Mouse (Mus musculus): ENCODE data around the gene Ephb1. TPM values are rescaled to one million over a fixed set of nuclear protein-coding genes. Genes with fewer than 3 reads are reported as not detected.

Gene Ephb1
- polyA plus RNA-seq, 1 experiment: not detected

DNA sequence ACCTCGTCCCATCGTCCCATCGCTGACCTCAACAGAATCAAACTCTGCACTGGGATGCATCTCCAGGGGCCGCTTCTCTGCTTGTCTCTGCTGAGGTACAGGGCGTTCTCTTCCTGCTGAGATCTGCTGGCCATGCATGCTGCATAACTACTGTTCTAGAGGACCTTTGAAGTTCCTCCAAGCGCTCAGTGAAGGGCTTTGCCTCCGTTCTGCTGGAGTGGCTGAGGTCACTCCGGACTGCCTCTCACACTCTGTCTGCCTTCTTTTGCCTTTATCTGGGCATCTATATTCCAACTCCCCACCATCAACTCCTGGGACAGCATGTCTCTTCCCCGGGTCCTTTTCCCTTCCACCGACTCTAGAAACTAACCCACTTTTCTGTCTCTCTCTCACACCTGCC, 352.3 kb downstream of the Ephb1 start:
- Histone ChIP-seq H3K4me3 (ENCODE audit: insufficient read depth, low read depth, low read length) (no peak overlapping the region), H3K27ac (ENCODE audit: insufficient read depth, low read depth, low read length) (no peak overlapping the region), H3K4me1 (ENCODE audit: control insufficient read depth, insufficient read depth, low read length) (no peaks in the 10 kb centered on the region)
- WGBS: 95% methylated on average over 10 of the region's 10 CpGs
- TF ChIP-seq POLR2A (IDR thresholded peaks at IDR 0.05; ENCODE audit: insufficient read depth, low read depth, low read length) (no peak), CTCF (IDR thresholded peaks at IDR 0.05; ENCODE audit: insufficient read depth, low read depth, low read length) (no peak)

DNA sequence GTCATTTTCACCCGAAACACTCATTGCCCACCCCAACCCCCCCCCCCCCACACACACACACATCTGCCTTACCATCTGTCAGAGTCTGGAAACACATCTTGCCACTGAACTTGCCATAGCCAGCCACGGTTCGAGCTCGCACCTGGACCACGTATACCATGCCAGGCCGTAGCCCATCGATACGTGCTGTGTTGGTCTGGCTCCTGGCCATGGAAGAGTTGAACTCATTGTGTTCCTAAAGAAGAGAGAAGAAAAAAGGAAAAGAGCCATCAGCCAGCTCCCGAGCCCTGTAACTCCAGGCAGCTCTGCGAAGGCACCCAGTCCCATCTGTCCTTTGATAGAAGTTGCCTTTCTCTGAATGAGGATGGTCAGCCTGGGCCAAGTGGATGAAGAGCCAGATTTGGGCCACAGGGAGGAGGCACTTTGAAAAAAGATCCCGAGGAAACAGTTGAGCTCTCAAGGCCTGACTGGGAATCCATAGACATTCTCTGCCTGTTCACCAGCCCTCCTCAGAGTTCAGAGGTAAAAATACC, 352.8 kb downstream of the Ephb1 start:
- Histone ChIP-seq H3K27ac (ENCODE audit: insufficient read depth, low read depth, low read length) (no peak overlapping the region), H3K4me1 (ENCODE audit: control insufficient read depth, insufficient read depth, low read length) (no peaks in the 10 kb centered on the region), H3K4me3 (ENCODE audit: insufficient read depth, low read depth, low read length) (no peak overlapping the region)
- TF ChIP-seq CTCF (IDR thresholded peaks at IDR 0.05; ENCODE audit: insufficient read depth, low read depth, low read length) (no peak), POLR2A (IDR thresholded peaks at IDR 0.05; ENCODE audit: insufficient read depth, low read depth, low read length) (no peak)
- WGBS: 91% methylated on average over 11 of the region's 11 CpGs

DNA sequence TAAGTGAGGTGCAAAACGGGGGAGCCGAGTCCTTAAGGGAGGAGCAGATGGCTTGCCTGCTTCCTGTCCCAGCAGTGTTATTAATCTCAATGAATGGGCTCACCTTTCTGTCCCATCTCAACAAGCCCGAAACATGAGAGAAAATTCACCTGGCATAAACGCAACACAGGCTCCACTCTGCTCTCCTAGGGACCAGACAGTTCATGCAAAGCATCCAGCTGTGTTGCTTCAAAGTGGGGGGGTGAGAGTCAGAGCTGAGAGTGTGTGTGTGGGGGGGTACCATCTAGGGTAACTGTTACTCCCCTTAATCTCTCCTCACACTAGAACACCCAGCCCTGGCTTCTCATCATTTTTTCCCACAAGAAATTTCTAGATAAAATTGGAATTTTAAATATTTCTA, 354.8 kb downstream of the Ephb1 start:
- no peak overlapping the region for H3K27ac ChIP-seq (ENCODE audit: insufficient read depth, low read depth, low read length)
- no peaks in the 10 kb centered on the region for H3K4me1 ChIP-seq (ENCODE audit: control insufficient read depth, insufficient read depth, low read length)
- H3K4me3 ChIP-seq (ENCODE audit: insufficient read depth, low read depth, low read length): no peak overlapping the region
- TF ChIP-seq POLR2A (IDR thresholded peaks at IDR 0.05; ENCODE audit: insufficient read depth, low read depth, low read length): no peak
- WGBS: 98% methylated on average over 4 of the region's 4 CpGs

DNA sequence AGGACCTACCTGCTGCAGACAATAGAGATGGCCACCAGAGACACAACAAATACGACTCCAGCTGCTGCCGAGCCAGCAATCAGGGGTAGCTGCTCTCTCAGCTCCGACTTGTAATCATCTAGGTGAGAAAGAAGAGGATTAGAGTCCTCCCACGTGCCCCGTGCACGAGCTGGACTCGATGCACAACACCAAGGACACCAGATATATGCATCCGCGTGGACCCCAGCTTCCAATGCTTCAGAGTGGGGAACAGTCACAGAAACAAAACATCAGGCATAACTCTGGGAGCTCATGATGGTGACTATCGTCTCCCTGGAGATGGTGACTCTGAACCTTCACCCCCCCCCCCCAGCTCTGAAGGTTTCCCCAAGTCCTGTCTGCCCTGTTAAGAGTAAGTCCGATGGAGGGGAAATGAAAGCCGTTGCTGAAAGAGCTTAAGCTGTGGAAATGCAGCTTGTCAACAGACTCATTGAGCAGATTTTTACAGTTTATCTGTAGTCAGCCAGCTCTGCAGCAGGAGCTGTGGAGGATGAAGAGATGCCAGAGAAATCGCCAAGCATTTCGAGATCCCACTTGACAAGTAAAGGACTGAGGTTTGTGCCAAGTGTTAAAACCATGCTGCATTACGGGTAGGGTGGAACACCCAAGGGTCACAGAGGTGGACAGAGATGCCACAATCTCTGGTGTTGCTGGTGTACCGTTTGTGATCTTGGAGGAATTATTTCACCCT, 357.6 kb downstream of the Ephb1 start:
- no peak overlapping the region for H3K27ac ChIP-seq (ENCODE audit: insufficient read depth, low read depth, low read length)
- 78% methylated on average over 16 of the region's 16 CpGs for WGBS

DNA sequence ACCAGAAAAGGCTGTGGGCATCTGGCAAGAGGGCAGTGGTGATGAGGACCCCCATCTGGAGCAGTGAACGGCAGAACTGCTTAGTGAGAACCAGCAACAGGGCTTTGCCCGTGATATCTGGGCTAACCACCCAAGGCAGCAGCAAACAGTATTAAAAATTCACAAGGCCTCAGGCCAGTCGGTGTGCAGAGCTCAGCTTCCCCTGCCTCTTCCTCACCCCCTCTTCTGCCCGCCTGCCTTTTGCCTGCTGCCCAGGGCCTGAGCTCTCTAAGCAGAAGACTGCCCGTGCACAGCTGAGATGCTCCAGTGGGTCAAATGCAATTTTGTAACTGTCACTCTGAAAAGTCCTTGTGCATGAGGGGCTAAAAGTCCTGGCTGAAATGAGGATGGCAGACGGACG, 358.3 kb downstream of the Ephb1 start:
- TF ChIP-seq POLR2A (IDR thresholded peaks at IDR 0.05; ENCODE audit: insufficient read depth, low read depth, low read length) (no peak), CTCF (IDR thresholded peaks at IDR 0.05; ENCODE audit: insufficient read depth, low read depth, low read length) (no peak)
- H3K4me1 ChIP-seq (ENCODE audit: control insufficient read depth, insufficient read depth, low read length): no peaks in the 10 kb centered on the region
- 91% methylated on average over 7 of the region's 7 CpGs for WGBS
- no peak overlapping the region for H3K27ac ChIP-seq (ENCODE audit: insufficient read depth, low read depth, low read length)
- no peak overlapping the region for H3K4me3 ChIP-seq (ENCODE audit: insufficient read depth, low read depth, low read length)

More for the DNA sequence above, 357.6 kb downstream of the Ephb1 start:
- TF ChIP-seq CTCF (IDR thresholded peaks at IDR 0.05; ENCODE audit: insufficient read depth, low read depth, low read length) (no peak), POLR2A (IDR thresholded peaks at IDR 0.05; ENCODE audit: insufficient read depth, low read depth, low read length) (no peak)
- Histone ChIP-seq H3K4me3 (ENCODE audit: insufficient read depth, low read depth, low read length) (no peak overlapping the region), H3K4me1 (ENCODE audit: control insufficient read depth, insufficient read depth, low read length) (no peaks in the 10 kb centered on the region)

DNA sequence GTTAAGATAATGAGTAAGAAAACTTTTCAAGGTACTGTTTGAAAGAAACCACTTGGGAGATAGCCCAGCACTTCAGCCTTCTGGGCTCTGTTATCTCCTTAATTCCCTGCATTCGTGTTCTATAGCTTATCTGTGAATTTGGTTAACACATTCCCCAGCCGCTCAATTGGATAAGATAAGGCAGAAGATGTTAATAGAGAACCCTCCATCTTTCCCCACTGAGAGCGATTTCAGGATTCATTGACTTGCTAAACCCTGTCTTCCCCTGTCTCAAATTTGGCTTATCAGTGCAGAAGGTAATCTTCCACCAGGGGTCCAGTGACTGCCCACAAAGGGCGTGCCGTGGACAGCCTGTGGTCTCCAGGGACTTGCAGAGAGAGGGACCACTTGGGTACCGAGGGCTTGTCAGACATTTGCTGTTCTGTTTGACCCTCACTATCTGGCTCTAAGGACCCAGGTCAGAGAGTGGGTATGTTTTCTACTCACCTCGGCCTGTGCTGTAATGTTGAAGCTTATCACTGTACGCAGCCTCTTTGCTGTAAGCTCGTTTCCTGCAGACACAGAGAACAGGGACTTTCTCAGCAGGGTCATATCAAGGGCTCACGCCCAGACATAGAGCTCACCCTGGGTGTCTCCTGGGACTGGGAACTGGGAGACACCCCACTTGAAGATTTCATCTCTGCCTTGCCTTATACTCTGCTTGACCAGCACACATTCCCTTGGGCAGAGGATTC, 358.9 kb downstream of the Ephb1 start:
- TF ChIP-seq CTCF (IDR thresholded peaks at IDR 0.05; ENCODE audit: insufficient read depth, low read depth, low read length): no peak
- TF ChIP-seq POLR2A (IDR thresholded peaks at IDR 0.05; ENCODE audit: insufficient read depth, low read depth, low read length): no peak
- H3K4me1 ChIP-seq (ENCODE audit: control insufficient read depth, insufficient read depth, low read length): 0 out of 2 replicates have a peak, but pooled peaks cover under 1% of the 10 kb centered on the region
- no peak overlapping the region for H3K4me3 ChIP-seq (ENCODE audit: insufficient read depth, low read depth, low read length)
- WGBS: 92% methylated on average over 10 of the region's 10 CpGs
- H3K27ac ChIP-seq (ENCODE audit: insufficient read depth, low read depth, low read length): no peak overlapping the region

DNA sequence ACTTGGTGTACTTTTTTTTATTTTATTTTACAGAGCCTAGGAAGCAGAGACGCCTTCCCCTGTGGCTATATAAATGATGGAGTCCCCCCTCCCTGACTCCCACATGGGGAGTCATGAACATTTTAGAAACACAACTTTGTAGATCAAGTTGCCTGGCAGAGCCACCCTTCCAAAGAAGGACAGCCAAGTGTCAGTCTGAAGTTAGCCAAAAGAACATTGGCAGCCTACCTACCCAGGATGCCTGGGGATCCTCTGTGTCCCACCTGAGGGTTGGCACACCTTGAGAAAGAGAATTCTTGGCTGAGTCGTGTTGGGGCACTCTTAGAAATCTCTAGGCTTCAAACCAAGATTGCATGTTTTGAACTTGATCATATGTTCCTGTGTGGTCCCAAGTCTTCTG, 360.4 kb downstream of the Ephb1 start:
- no peak overlapping the region for H3K4me3 ChIP-seq (ENCODE audit: insufficient read depth, low read depth, low read length)
- WGBS: 92% methylated on average over 2 of the region's 2 CpGs
- no peak for TF ChIP-seq CTCF (IDR thresholded peaks at IDR 0.05; ENCODE audit: insufficient read depth, low read depth, low read length)
- no peak for TF ChIP-seq POLR2A (IDR thresholded peaks at IDR 0.05; ENCODE audit: insufficient read depth, low read depth, low read length)
- no peak overlapping the region for H3K27ac ChIP-seq (ENCODE audit: insufficient read depth, low read depth, low read length)
- H3K4me1 ChIP-seq (ENCODE audit: control insufficient read depth, insufficient read depth, low read length): 0 out of 2 replicates have a peak, but pooled peaks cover 2% of the 10 kb centered on the region

DNA sequence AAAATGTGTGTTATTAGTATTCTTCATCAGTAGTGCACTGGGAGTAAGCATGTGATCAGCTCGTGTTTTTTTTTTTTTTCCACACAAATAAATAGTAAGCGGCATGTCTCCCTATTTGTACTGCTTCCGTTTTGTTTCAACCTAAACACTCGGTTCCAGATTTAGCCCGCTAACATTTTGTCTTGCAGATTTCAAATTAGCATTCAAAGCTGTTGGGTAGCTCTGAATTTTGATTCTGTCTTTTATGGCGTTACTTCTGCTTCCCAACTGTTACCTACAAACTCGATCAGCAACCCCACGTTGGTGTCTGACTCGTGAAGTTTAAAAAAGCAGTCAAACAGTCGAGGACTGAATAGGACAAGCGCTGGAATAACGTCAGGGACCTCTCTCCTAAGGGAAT, 363.7 kb downstream of the Ephb1 start:
- WGBS: 54% methylated on average over 12 of the region's 12 CpGs
- no peak overlapping the region for H3K4me3 ChIP-seq (ENCODE audit: insufficient read depth, low read depth, low read length)
- 0 out of 2 replicates have a peak, but pooled peaks cover 2% of the 10 kb centered on the region for H3K4me1 ChIP-seq (ENCODE audit: control insufficient read depth, insufficient read depth, low read length)
- TF ChIP-seq CTCF (IDR thresholded peaks at IDR 0.05; ENCODE audit: insufficient read depth, low read depth, low read length) (no peak), POLR2A (IDR thresholded peaks at IDR 0.05; ENCODE audit: insufficient read depth, low read depth, low read length) (no peak)
- H3K27ac ChIP-seq (ENCODE audit: insufficient read depth, low read depth, low read length): no peak overlapping the region

DNA sequence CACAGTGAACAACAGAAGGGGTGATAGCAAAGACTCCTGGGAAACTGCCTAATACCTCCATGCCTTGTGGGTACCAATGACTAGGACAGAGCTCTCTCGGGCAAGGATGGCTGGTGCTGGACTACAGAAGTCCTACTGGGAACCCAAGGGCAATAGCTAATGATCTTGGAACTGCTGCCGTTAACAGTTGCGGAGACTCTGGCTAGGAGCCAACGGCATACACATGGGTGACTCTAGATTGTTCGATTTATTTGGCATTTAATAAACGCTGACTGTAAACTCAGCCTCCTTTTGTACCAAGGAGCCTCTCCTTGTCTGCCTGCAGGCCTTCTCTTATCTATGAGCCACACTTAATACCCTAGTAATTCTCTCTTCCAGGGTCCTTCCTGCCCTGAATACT, 364.5 kb downstream of the Ephb1 start:
- 64% methylated on average over 6 of the region's 6 CpGs for WGBS

More for the DNA sequence above, 364.5 kb downstream of the Ephb1 start:
- 0 out of 2 replicates have a peak, but pooled peaks cover 2% of the 10 kb centered on the region for H3K4me1 ChIP-seq (ENCODE audit: control insufficient read depth, insufficient read depth, low read length)
- H3K27ac ChIP-seq (ENCODE audit: insufficient read depth, low read depth, low read length): no peak overlapping the region
- H3K4me3 ChIP-seq (ENCODE audit: insufficient read depth, low read depth, low read length): no peak overlapping the region
- TF ChIP-seq POLR2A (IDR thresholded peaks at IDR 0.05; ENCODE audit: insufficient read depth, low read depth, low read length) (no peak), CTCF (IDR thresholded peaks at IDR 0.05; ENCODE audit: insufficient read depth, low read depth, low read length) (no peak)

All from olfactory bulb, adult 2 months (tissue).